Mouse (Mus musculus) C2C12 (cell line): ENCODE results near the gene Cebpz. TPM values are rescaled to one million over a fixed set of nuclear protein-coding genes. Genes with fewer than 3 reads are reported as not detected.

Experiments used
- H3K27me3 ChIP-seq: one replicate; pipeline ENCODE4 v1.6.1; 2011; ENCODE audit not compliant: control insufficient read depth, insufficient read depth, insufficient read length
- H3K36me3 ChIP-seq: one replicate; pipeline ENCODE4 v1.6.1; 2011; ENCODE audit not compliant: control insufficient read depth, insufficient read depth
- H3K4me3 ChIP-seq: one replicate; pipeline ENCODE4 v1.5.1; 2011; ENCODE audit warnings: mild to moderate bottlenecking, control low read depth; ENCODE audit not compliant: poor library complexity, insufficient read depth, severe bottlenecking
- H3K79me2 ChIP-seq: one replicate; pipeline ENCODE4 v1.6.1; 2011; ENCODE audit not compliant: control insufficient read depth, insufficient read depth
- H3K79me3 ChIP-seq: one replicate; pipeline ENCODE4 v1.6.1; 2011; ENCODE audit warnings: low read depth, control low read depth
- H3ac ChIP-seq: one replicate; pipeline ENCODE3; 2011; ENCODE audit warnings: low read depth; ENCODE audit not compliant: control insufficient read depth, insufficient read length
- CEBPB ChIP-seq: IDR thresholded peaks from one replicate; pipeline ENCODE4 v1.6.1; 2011; ENCODE audit warnings: low read depth, mild to moderate bottlenecking, control low read depth, moderate library complexity
- CTCF ChIP-seq: IDR thresholded peaks from one replicate; pipeline ENCODE4 v1.5.1; 2011; ENCODE audit not compliant: control insufficient read depth, insufficient read depth, insufficient read length
- FOSL1 ChIP-seq: IDR thresholded peaks from one replicate; pipeline ENCODE4 v1.8.0; 2011; ENCODE audit warnings: mild to moderate bottlenecking, low read length; ENCODE audit not compliant: poor library complexity, insufficient read depth, severe bottlenecking
- MAX ChIP-seq: IDR thresholded peaks from one replicate; pipeline ENCODE4 v1.6.1; 2011; ENCODE audit warnings: mild to moderate bottlenecking, control low read depth
- MYOD1 ChIP-seq: IDR thresholded peaks from one replicate; pipeline ENCODE4 v1.6.1; 2011; ENCODE audit warnings: low read depth; ENCODE audit not compliant: control insufficient read depth, insufficient read length
- MYOG ChIP-seq: IDR thresholded peaks from one replicate; pipeline ENCODE4 v1.6.1; 2011; ENCODE audit not compliant: control insufficient read depth, insufficient read length; ENCODE audit errors: extremely low read depth
- USF1 ChIP-seq: IDR thresholded peaks from one replicate; pipeline ENCODE4 v1.6.1; 2011; ENCODE audit warnings: low read depth, mild to moderate bottlenecking, control low read depth, moderate library complexity
- polyA plus RNA-seq: library from polyadenylated mRNA; unstranded; fragments of >200 nt; fragmentation: generic; extraction: Trizol; gene quantifications from one replicate; pipeline ENCODE4 v1.2.1, GENCODE M21; 2012; ENCODE audit warnings: missing spikeins

Cebpz gene
- polyA plus RNA-seq, 1 experiment, result 11.3 TPM

GRCm38 (mm10) chr17:78915772-78916171 is 21.1 kb downstream of the Cebpz start:
- Histone ChIP-seq H3K79me3 (no peaks in the 10 kb centered on the region), H3ac (peak overlapping the region; percentile 3), H3K36me3 (peaks cover 32% of the 10 kb centered on the region), H3K27me3 (no peaks in the 10 kb centered on the region), H3K79me2 (no peaks in the 10 kb centered on the region), H3K4me3 (peak overlapping the region; percentile 39)
- TF ChIP-seq CEBPB (no peak), MYOG (no peak), USF1 (no peak), MAX (no peak), MYOD1 (no peak), CTCF (no peak), FOSL1 (no peak)

- H3K4me3 ChIP-seq, result no peak overlapping the region
- no peak for TF ChIP-seq USF1
- TF ChIP-seq MYOG, result no peak
- TF ChIP-seq MAX, result no peak
- TF ChIP-seq CTCF, result no peak
These were observed 22.9 kb downstream of the Cebpz start for GRCm38 (mm10) chr17:78913921-78914320.

GRCm38 (mm10) chr17:78912861-78913281 is 24.0 kb downstream of the Cebpz start:
- H3K27me3 ChIP-seq, result no peaks in the 10 kb centered on the region
- H3K36me3 ChIP-seq, result peaks cover 4% of the 10 kb centered on the region
- TF ChIP-seq CTCF, result no peak
- H3ac ChIP-seq, result no peak overlapping the region
- H3K79me2 ChIP-seq, result no peaks in the 10 kb centered on the region
- H3K4me3 ChIP-seq, result no peak overlapping the region
- no peaks in the 10 kb centered on the region for H3K79me3 ChIP-seq

More at GRCm38 (mm10) chr17:78913921-78914320, 22.9 kb downstream of the Cebpz start:
- H3K79me2 ChIP-seq, result no peaks in the 10 kb centered on the region
- no peak overlapping the region for H3ac ChIP-seq
- H3K27me3 ChIP-seq, result no peaks in the 10 kb centered on the region
- peaks cover 14% of the 10 kb centered on the region for H3K36me3 ChIP-seq
- no peaks in the 10 kb centered on the region for H3K79me3 ChIP-seq

- Histone ChIP-seq H3K27me3 (no peaks in the 10 kb centered on the region), H3K79me2 (no peaks in the 10 kb centered on the region), H3K36me3 (no peaks in the 10 kb centered on the region), H3K4me3 (no peak overlapping the region), H3ac (no peak overlapping the region), H3K79me3 (no peaks in the 10 kb centered on the region)
- no peak for TF ChIP-seq MYOG
- TF ChIP-seq CTCF, result no peak
- TF ChIP-seq MYOD1, result no peak
- no peak for TF ChIP-seq FOSL1
- TF ChIP-seq USF1, result no peak
- TF ChIP-seq CEBPB, result no peak
- no peak for TF ChIP-seq MAX
These were observed 27.5 kb downstream of the Cebpz start for GRCm38 (mm10) chr17:78909374-78909773.

- Histone ChIP-seq H3K79me3 (no peaks in the 10 kb centered on the region), H3K36me3 (no peaks in the 10 kb centered on the region), H3K27me3 (no peaks in the 10 kb centered on the region), H3K79me2 (no peaks in the 10 kb centered on the region), H3K4me3 (no peak within 1 kb of the TSS), H3ac (no peak within 1 kb of the TSS)
- no peak for TF ChIP-seq FOSL1
- TF ChIP-seq MYOD1, result no peak
- TF ChIP-seq MAX, result no peak
- TF ChIP-seq CEBPB, result no peak
- no peak for TF ChIP-seq MYOG
- TF ChIP-seq USF1, result no peak
- no peak for TF ChIP-seq CTCF
These were observed 30.0 kb downstream of the Cebpz start, which contains the start of gene Sult6b1 for GRCm38 (mm10) chr17:78906892-78907291. Gene Sult6b1, minus strand, starts transcription at chr17:78906992.

GRCm38 (mm10) chr17:78903158-78903557 is 33.7 kb downstream of the Cebpz start:
- no peak overlapping the region for H3K4me3 ChIP-seq
- no peaks in the 10 kb centered on the region for H3K27me3 ChIP-seq
- no peaks in the 10 kb centered on the region for H3K36me3 ChIP-seq
- H3K79me2 ChIP-seq, result no peaks in the 10 kb centered on the region
- no peak overlapping the region for H3ac ChIP-seq
- TF ChIP-seq FOSL1 (no peak), CTCF (no peak), CEBPB (no peak), MYOG (no peak), USF1 (no peak), MAX (no peak), MYOD1 (no peak)
- H3K79me3 ChIP-seq, result no peaks in the 10 kb centered on the region
